Mouse (Mus musculus) frontal cortex, postnatal 36 days (tissue): ENCODE data around the gene Cd81.

Source experiments
- DNase-seq, 2 experiments: peaks; one replicate each; pipeline ENCODE4 v3.0.0; 2022; ENCODE audit warnings: low spot score in 2 of 2

Gene Cd81

GRCm38 (mm10) chr7:143112395-143112794, 59.9 kb downstream of the Cd81 start:
- DNase-seq: no peak

- DNase-seq: no peak
Observed at GRCm38 (mm10) chr7:143114773-143115172, 62.2 kb downstream of the Cd81 start.

DNA sequence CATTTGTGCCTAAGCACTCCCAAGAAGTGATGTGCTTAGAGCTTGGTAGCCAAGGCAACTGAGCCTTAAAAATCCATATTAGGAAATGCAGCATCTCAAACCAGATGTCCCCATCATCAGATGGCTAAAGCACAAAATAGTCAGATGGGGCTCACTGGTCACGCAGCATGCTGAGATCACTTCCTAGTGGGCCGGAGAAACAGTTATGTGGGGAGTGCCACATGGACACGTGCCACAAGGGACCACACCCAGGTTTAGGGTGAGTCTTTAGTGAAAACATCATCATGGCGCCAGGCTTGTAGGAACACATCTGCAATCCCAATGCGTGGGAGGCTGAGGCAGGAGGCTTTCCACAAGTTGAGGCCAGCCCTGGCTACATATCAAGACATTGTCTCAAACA, 64.0 kb downstream of the Cd81 start:
- DNase-seq: no peak
